Mouse (Mus musculus) neural tube, embryonic 15.5 days (tissue): ENCODE data around the gene Rapgef2. TPM values are rescaled to one million over a fixed set of nuclear protein-coding genes. Genes with fewer than 3 reads are reported as not detected.
"Not testable (repeated sequence)": the region's sequence is repeated elsewhere in the genome, so short reads cannot be mapped to it uniquely, and the experiment has no call there.

ENCODE experiments used
- ATAC-seq: fragments of 200-750 bp; cut with Nextera tagmentation; 2 replicates; pipeline ENCODE4 v1.8.0; 2017; ENCODE audit warnings: mild to moderate bottlenecking, moderate TSS enrichment, moderate library complexity; ENCODE audit not compliant: low FRiP score
- H3K27ac ChIP-seq: fragments of 300-500 bp; sonication (generic); replicated peaks from 2 replicates; pipeline ENCODE4 v1.5.1; 2015; ENCODE audit warnings: mild to moderate bottlenecking, inconsistent platforms
- H3K27me3 ChIP-seq: fragments of 300-500 bp; sonication (generic); replicated peaks from 2 replicates; pipeline ENCODE4 v1.6.1; 2015; ENCODE audit warnings: inconsistent platforms
- H3K36me3 ChIP-seq: fragments of 300-500 bp; sonication (generic); 2 replicates; pipeline ENCODE4 v1.6.1; 2015; ENCODE audit warnings: inconsistent platforms
- H3K4me1 ChIP-seq: fragments of 300-500 bp; sonication (generic); 2 replicates; pipeline ENCODE4 v1.6.1; 2015; ENCODE audit warnings: inconsistent platforms
- H3K4me2 ChIP-seq: fragments of 300-500 bp; sonication (generic); 2 replicates; pipeline ENCODE4 v1.6.1; 2015; ENCODE audit warnings: inconsistent platforms, mild to moderate bottlenecking, moderate library complexity
- H3K4me3 ChIP-seq: fragments of 300-500 bp; sonication (generic); replicated peaks from 2 replicates; pipeline ENCODE4 v1.5.1; 2015; ENCODE audit warnings: mild to moderate bottlenecking, inconsistent platforms
- H3K9ac ChIP-seq: fragments of 300-500 bp; sonication (generic); replicated peaks from 2 replicates; pipeline ENCODE4 v1.6.1; 2015; ENCODE audit warnings: mild to moderate bottlenecking, inconsistent platforms
- H3K9me3 ChIP-seq: fragments of 300-500 bp; sonication (generic); replicated peaks from 2 replicates; pipeline ENCODE4 v1.6.1; 2016; ENCODE audit warnings: inconsistent platforms
- WGBS: fragments of 180-500 bp; shearing (Covaris S2); methylation state at CpG from one replicate; pipeline ENCODE4 v1.1.7; 2015; ENCODE audit warnings: mixed read lengths; 5-methylcytosine and 5-hydroxymethylcytosine counted together
- polyA plus RNA-seq: library from polyadenylated mRNA; unstranded; fragments of >200 nt; fragmentation: Nextera tagmentation; extraction: Ambion mirVana; gene quantifications from 2 replicates; pipeline ENCODE4 v1.2.1, GENCODE M21; 2015

Gene Rapgef2
- polyA plus RNA-seq, 1 experiment from 2014 or later, result 11.2 TPM

DNA sequence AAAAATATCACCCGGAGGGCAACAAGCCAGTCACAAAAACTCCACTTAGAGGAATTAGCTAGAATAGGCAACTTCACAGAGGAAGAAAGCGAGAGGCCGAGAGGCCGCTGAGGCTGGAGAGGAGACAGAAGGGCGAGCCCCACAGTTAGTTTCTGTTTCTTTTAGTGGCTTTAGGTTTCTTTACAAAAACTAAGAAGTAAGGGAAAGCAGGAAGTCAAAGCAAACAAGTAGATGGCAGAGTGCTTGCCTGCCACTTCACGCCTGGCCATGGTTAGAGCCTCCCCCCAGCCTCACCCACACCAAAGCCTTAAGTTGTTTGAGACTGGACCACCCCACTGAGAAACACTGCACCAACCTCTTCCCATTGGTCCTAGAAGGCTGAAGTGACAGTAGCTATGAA, 108.2 kb downstream of the Rapgef2 start:
- WGBS, result 73% methylated on average over 6 of the region's 6 CpGs
- no peak overlapping the region for H3K9ac ChIP-seq
- peaks cover 43% of the 10 kb centered on the region for H3K4me1 ChIP-seq
- H3K27me3 ChIP-seq, result no peaks in the 10 kb centered on the region
- H3K27ac ChIP-seq, result 0 out of 2 replicates have a peak overlapping the region, but pooled peaks have one; percentile 34
- H3K4me3 ChIP-seq, result no peak overlapping the region
- H3K4me2 ChIP-seq, result no peak overlapping the region
- H3K9me3 ChIP-seq, result no peaks in the 10 kb centered on the region
- no peaks in the 10 kb centered on the region for H3K36me3 ChIP-seq
- no peak for ATAC-seq

DNA sequence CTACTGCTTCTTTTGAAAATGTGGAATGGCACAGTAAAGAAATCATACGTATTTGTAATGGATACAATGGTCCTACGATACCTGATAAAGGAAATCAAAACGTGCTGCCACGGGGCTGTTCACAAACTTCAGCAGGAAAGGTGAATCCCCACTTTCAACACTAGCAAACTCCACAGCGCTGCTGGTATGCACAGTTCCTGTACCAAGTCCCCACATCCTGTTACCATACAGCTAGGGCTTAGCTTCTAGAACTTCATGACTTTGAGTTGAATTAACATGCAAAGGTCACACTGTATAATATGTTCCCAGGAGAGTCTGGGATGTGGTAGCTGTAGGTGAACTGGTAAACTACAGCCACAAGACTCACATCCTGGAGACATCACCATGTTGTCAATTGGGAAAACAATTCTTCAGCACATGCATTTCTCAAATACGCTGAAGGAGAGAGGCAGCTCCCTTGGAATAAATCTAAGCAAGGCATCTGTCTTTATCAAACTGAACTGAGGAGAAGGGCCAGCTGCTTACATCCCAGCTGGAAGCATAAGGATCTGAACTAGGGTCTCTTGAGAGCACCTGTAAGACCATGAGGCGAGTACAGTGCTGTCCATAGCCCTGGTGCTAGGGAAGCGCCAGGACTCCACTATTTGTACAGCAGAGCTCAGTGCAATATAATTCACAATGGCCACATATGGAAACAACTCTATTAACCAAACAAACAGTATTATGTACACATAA, 109.0 kb downstream of the Rapgef2 start:
- H3K4me3 ChIP-seq, result no peak overlapping the region
- 0 out of 2 replicates have a peak, but pooled peaks cover 3% of the 10 kb centered on the region for H3K36me3 ChIP-seq
- H3K27me3 ChIP-seq, result no peaks in the 10 kb centered on the region
- H3K9me3 ChIP-seq, result no peaks in the 10 kb centered on the region
- no peak for ATAC-seq
- no peak overlapping the region for H3K9ac ChIP-seq
- 87% methylated on average over 8 of the region's 8 CpGs for WGBS
- H3K27ac ChIP-seq, result no peak overlapping the region
- no peak overlapping the region for H3K4me2 ChIP-seq
- H3K4me1 ChIP-seq, result peaks cover 43% of the 10 kb centered on the region

DNA sequence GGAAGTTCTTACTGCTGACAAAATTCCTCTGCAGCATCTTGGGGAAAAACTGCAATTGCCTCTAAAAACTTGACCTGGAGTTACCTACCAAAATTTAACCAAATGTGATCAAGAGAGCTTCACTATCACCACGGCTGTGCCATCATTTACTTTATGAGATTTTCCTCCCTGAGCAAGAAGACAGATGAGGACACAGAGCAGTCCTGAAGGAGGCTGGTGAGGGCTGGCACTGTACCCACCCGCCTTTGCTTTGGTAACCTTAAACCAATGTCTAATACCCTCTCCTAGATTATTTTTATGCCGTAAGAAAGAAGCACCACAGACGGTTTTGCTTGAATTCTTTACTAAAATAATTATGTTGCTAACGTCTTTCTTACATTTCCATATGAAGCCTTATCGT, 112.1 kb downstream of the Rapgef2 start:
- no peak for ATAC-seq
- Histone ChIP-seq H3K36me3 (0 out of 2 replicates have a peak, but pooled peaks cover 4% of the 10 kb centered on the region), H3K27me3 (no peaks in the 10 kb centered on the region), H3K27ac (no peak overlapping the region), H3K9ac (no peak overlapping the region), H3K9me3 (no peaks in the 10 kb centered on the region), H3K4me3 (no peak overlapping the region), H3K4me1 (peaks cover 21% of the 10 kb centered on the region), H3K4me2 (no peak overlapping the region)
- 83% methylated on average over 6 of the region's 6 CpGs for WGBS

DNA sequence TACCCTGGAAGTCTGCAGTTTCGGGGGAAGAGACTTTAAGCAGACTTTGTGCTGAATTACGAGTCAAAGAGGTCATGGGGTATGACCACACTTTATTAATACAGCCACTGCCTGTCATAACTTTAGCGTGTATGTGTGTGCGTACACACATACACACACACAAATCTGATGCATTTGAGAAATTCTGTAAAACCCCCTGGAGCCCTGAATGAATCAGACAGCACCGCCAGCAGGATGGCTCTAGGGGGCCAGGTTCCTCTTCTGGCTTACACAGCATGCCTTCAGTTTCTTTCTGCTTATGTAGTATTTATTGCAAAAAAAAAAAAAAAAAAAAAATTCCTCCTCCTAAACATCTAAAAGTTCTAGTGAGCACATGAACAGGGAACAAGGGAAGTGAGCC, 113.0 kb downstream of the Rapgef2 start:
- Histone ChIP-seq H3K4me3 (no peak overlapping the region), H3K4me1 (peaks cover 12% of the 10 kb centered on the region), H3K4me2 (no peak overlapping the region), H3K9ac (no peak overlapping the region), H3K36me3 (0 out of 2 replicates have a peak, but pooled peaks cover 4% of the 10 kb centered on the region), H3K9me3 (no peaks in the 10 kb centered on the region), H3K27me3 (no peaks in the 10 kb centered on the region), H3K27ac (no peak overlapping the region)
- no peak for ATAC-seq
- WGBS, result 89% methylated on average over 5 of the region's 5 CpGs

DNA sequence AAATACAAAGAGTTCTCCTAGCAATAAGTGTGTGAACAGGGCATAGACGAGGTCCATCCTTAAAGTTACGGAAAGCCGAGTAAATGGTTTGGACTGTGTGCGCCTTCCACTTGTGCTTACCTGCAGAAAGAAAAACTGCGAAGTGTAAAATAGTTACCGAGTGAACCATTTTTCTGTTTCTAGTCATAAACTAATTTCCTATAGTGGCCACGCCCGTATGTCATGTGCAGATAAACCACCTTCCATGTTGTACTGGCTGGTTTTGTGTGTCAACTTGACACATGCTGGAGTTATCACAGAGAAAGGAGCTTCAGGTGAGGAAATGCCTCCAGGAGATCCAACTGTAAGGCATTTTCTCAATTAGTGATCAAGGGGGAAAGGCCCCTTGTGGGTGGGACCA, 115.2 kb downstream of the Rapgef2 start:
- H3K27ac ChIP-seq, H3K4me1 ChIP-seq, H3K4me3 ChIP-seq, H3K27me3 ChIP-seq, H3K4me2 ChIP-seq, H3K9me3 ChIP-seq, H3K9ac ChIP-seq, ATAC-seq, H3K36me3 ChIP-seq: not testable (repeated sequence)
- 95% methylated on average over 8 of the region's 8 CpGs for WGBS

DNA sequence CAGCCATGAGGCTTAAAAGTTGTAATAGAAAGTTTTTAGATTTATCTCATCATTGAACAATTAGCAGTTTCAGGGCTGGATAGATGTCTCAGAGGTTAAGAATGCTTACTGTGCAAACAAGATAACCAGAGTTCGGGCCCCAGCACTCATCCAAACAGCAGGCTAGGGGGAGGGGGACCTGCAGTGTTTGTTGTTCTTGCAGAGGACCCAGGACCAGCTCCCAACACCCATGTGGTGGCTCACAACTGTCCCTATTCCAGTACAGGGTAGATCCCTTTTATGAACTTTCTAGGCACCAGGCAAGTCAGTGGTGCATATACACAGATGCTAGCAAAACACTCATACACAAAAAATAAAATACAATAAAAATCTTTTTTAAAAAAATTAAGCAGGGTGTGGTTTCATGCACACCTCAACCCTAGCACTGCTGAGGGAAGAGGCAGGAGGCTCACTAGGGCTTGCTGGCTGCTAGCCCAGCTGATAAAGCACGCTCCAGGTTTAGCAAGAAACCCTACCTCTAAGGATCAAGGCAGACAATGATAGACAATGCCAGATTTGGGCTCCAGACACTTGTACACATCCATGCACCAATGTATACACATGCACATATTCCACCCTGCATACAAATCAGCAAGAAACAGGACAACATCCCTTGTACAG, 118.0 kb downstream of the Rapgef2 start:
- no peak overlapping the region for H3K9ac ChIP-seq
- no peak overlapping the region for H3K4me3 ChIP-seq
- whole genome bisulfite sequencing, result 76% methylated on average over 2 of the region's 2 CpGs
- H3K4me1 ChIP-seq, result no peaks in the 10 kb centered on the region
- no peak overlapping the region for H3K27ac ChIP-seq
- 0 out of 2 replicates have a peak, but pooled peaks cover 4% of the 10 kb centered on the region for H3K36me3 ChIP-seq
- H3K4me2 ChIP-seq, result no peak overlapping the region
- H3K9me3 ChIP-seq, result no peaks in the 10 kb centered on the region
- no peaks in the 10 kb centered on the region for H3K27me3 ChIP-seq
- ATAC-seq, result no peak

DNA sequence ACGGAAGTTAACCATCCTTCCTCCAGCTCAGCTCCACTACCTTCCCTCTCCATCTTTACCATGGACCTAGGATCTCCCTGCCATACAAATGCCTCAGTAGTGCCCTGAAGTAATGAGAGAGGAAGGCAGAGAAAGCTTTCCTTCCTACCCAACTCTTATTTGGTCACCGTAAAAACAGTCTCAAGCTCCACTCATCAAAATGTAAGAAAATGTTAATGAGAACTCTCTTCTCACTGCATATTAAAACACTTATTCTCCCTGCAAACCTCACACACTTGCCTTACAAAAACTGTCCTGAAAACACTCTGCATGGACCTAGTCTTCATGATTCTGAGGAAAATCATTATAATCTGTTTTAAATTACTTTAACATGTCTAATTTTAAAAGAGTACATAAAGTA, 118.7 kb downstream of the Rapgef2 start:
- Histone ChIP-seq H3K4me1 (no peaks in the 10 kb centered on the region), H3K9ac (no peak overlapping the region), H3K36me3 (0 out of 2 replicates have a peak, but pooled peaks cover 4% of the 10 kb centered on the region), H3K27me3 (no peaks in the 10 kb centered on the region), H3K27ac (no peak overlapping the region), H3K9me3 (no peaks in the 10 kb centered on the region), H3K4me2 (no peak overlapping the region), H3K4me3 (no peak overlapping the region)
- WGBS, result 91% methylated on average over 2 of the region's 2 CpGs
- ATAC-seq, result no peak

DNA sequence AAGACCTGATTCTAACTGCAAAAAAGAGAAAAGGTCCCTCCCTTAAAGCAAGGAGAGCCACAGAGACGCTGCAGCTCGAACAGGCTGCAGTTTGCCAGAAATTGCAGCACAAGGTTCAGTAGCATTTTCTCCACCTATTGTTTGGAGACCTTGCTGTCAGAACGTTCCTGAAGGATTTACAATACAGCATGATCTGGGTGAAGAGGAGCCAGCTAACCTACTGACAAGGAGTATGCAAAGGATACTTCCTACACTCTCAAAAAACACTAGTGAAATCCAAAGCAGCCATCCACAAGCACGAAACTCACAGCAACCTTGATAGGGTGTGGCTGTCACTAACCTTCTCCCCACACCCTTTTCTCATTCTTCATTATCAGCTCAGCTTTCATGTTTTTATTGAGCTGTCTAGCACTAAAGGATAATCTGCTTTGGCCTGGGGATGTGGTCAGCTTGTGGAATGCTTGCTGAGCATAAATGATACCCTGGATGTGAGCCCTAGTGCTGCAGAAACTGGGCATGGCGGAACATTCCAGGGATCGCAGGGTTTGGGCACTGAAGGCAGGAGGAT, 124.4 kb downstream of the Rapgef2 start:
- Histone ChIP-seq H3K9ac (no peak overlapping the region; the same call in 1 of the 2 replicates), H3K36me3 (no peaks in the 10 kb centered on the region), H3K4me3 (no peak overlapping the region), H3K27me3 (no peaks in the 10 kb centered on the region), H3K4me1 (peaks cover 14% of the 10 kb centered on the region), H3K4me2 (peak overlapping the region; percentile 32), H3K9me3 (no peaks in the 10 kb centered on the region), H3K27ac (peak overlapping the region; percentile 73)
- peak; percentile 49 for ATAC-seq
- 50% methylated on average over 6 of the region's 6 CpGs for WGBS

DNA sequence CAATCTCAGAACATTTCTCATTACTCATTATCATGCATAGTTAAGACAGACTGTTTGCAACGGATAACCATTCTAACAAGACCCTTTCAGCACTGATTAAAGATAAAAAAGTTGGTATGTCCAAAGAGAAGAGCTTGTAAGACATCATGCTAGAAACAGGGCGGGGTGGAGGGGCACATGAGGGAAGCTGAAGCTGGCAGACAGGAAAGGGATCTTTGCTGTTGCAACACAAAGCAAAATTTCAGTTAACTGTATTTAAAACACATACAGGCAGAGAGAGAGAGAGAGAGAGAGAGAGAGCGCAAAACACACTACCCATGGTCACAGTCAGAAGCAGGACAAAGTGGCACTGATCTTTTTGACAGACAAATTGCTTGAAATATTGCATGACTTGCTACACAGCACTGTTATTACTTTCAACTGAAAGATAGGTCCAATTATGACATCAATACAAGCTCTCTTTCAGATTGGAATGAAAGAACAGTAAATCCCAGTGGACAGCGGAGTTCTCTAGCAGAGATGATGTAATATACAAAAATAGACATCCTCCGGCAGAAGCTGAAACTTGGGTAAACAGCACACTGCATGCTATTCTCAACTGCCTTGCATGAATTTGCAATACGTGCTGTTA, 125.1 kb downstream of the Rapgef2 start:
- Histone ChIP-seq H3K27me3 (no peaks in the 10 kb centered on the region), H3K4me2 (peak overlapping the region; percentile 32), H3K4me1 (peaks cover 14% of the 10 kb centered on the region), H3K9me3 (no peaks in the 10 kb centered on the region), H3K27ac (peak overlapping the region; percentile 73), H3K4me3 (no peak overlapping the region), H3K9ac (no peak overlapping the region), H3K36me3 (no peaks in the 10 kb centered on the region)
- 44% methylated on average over 6 of the region's 6 CpGs for WGBS
- peak; percentile 85 for ATAC-seq

DNA sequence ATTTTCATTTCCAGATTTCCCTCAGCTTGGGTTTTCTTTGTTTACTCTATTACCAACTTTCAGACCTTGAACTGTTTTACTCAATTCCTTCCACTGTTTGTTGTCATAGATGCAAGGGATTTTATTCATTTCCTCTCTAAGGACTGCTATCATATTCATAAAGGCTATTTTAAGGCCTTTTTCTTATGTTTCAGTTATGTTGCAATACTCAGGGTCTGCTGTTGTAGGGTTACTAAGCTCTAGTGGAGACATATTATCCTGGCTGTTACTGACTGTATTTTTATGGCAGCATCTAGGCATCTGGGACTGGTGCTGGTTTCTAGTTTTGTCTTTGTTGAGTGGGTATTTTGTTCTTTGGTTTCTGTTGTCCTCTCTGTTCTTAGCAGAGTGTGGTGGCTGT, 128.1 kb downstream of the Rapgef2 start:
- no peak overlapping the region for H3K9ac ChIP-seq
- no peak overlapping the region for H3K27ac ChIP-seq
- H3K4me2 ChIP-seq, result no peak overlapping the region
- ATAC-seq, result no peak
- peaks cover 15% of the 10 kb centered on the region for H3K4me1 ChIP-seq
- no peaks in the 10 kb centered on the region for H3K36me3 ChIP-seq
- H3K27me3 ChIP-seq, result no peaks in the 10 kb centered on the region
- no peak overlapping the region for H3K4me3 ChIP-seq
- H3K9me3 ChIP-seq, result no peaks in the 10 kb centered on the region

DNA sequence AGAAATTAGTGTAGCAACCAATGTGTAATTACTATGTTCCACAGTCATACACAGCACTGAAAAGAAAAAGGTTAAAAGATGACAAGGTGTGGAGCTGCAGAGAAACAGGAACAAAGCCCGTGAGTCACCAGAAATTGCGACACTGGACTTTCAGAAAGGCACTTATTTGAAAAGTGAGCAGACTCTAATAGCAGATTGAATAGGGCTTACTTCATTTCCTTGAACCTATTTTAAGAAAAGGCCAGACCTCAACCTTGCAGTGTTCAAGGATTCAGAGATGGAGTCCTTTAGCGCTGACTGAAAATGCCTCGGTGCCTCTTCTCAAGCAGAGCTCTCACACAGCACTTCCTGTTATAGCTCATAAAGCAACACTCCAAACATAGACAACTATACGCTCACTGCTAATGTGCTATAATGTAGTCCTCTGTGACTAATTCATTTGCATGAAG, 133.3 kb downstream of the Rapgef2 start:
- Histone ChIP-seq H3K9me3 (no peaks in the 10 kb centered on the region), H3K4me1 (peaks cover 7% of the 10 kb centered on the region), H3K4me2 (no peak overlapping the region), H3K36me3 (no peaks in the 10 kb centered on the region), H3K27ac (peak overlapping the region; percentile 51), H3K27me3 (no peaks in the 10 kb centered on the region), H3K4me3 (no peak overlapping the region), H3K9ac (no peak overlapping the region)
- WGBS, result 52% methylated on average over 5 of the region's 5 CpGs
- peak; percentile 55; the same call in 1 of the 2 replicates for ATAC-seq
